Mouse (Mus musculus) CD4-positive, CD25-positive, alpha-beta regulatory T cell, adult 4 months (primary cell): ENCODE results near the gene Nup107. TPM values are rescaled to one million over a fixed set of nuclear protein-coding genes. Genes with fewer than 3 reads are reported as not detected.

Source experiments
- ATAC-seq: one replicate; pipeline ENCODE4 v1.8.0; 2017
- polyA plus RNA-seq, 2 experiments: library from polyadenylated mRNA; unstranded; fragments of 100-300 nt; shearing (Covaris generic); gene quantifications; one replicate each; pipeline ENCODE4 v1.2.1; 2017

Nup107 gene
- polyA plus RNA-seq, 2 experiments from 2014 or later, result 54.8 to 65.4 TPM

- no peak for ATAC-seq
Measured at GRCm38 (mm10) chr10:117777103-117777470, 15.4 kb downstream of the Nup107 start.

- ATAC-seq, result no peak
Measured at GRCm38 (mm10) chr10:117776281-117777102, 16.0 kb downstream of the Nup107 start.

GRCm38 (mm10) chr10:117775401-117776144 lies 16.9 kb downstream of the Nup107 start:
- no peak for ATAC-seq

- ATAC-seq, result no peak
Measured at GRCm38 (mm10) chr10:117774817-117775120, 17.7 kb downstream of the Nup107 start.

DNA sequence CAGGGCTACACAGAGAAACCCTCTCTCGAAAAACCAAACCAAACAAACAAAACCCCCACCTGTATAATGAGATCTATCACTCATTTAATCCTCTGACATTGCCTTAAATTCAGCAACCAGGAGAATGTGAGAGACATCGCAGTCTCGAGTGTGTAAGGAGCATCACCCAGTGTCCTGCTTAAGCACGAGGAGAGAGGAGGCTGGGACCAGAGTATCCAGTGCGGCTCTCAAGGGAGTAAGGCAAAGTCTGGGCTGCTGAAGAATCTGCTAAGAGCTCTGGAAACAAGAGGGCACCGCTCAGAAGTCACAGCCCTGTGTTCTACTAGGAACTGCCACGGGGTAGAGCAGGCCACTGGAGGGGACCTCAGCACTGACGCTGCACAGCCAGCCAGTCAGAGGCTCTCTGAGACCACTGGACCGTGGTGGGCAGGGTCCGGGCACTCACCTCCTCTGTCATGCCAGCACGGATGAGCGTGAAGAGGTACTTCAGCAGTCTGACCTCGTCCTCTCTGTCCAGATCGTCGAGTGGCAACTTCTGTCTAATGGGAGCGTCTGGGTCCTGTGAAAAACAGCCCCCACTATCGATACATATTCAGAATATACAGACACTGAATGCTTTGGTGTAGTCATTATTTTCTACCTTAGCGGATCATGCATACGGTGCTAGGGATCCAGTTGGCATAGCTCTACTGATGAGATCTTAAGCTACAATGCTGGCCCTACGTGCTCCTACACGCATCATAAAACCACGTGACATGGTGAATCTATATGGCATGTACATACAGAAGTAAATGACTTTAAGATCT lies 18.3 kb downstream of the Nup107 start:
- ATAC-seq, result no peak

DNA sequence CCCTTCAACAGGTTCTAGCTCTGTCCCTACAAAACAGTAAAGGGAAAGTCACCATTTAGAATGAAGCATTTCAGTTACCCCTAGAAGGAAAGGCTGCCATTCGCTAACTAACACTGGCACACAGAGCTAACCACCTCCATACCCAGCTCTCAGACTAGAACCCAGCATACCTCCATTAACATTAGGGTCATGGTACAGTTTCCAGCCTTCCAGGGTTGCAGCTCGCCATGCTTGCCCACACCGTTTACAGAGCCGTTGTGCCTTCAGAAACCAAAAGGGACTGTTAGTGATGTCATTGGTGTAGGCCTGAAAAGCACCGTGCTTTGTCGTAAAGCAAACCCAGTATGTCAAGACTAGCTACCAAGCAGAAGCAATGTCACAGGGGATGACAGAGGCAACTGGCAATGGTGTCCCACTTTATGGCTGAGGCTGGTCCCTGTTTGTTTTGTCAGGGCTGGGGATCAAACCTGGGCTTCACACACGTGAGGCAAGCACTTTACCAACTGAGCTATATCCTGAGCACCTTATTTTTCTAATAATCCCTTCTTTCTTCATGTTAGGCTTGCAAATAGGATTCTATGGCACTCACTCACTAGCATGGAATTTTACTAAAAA lies 19.3 kb downstream of the Nup107 start:
- no peak for ATAC-seq

DNA sequence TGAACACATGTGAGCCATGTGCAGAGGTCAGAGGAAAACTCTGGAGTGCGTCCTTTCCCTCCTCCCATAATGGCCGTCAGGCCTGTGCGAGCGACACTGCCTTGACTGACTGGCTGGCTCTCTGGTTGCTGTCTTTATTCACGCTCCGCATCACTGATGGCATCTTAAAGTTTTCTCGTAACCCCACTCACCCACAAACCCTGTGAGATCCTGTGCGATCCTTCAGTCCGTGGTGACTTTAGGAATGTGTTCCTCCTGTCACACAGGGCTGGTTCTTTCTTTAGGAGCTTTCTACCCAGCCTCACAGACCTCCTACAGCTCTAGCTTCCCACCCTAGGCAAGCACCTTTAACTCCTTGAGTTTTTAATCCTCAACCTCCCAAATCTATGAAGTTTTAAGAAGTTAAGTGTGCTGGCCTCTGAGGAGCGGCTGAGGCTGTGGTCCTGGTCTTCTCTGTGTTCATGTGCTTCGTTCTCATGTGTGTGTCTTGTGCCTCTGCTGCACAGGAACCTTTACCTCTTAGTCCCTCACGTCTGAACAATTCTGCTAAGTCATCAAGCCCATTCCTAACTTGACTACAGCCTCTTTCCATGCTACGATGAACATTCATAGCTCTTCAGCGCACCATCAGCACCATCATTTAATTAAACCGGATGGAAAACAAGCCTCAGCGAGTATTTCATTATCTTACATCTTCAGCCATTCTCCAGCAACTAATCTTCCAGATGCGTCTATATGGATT lies 20.0 kb downstream of the Nup107 start:
- ATAC-seq, result no peak

DNA sequence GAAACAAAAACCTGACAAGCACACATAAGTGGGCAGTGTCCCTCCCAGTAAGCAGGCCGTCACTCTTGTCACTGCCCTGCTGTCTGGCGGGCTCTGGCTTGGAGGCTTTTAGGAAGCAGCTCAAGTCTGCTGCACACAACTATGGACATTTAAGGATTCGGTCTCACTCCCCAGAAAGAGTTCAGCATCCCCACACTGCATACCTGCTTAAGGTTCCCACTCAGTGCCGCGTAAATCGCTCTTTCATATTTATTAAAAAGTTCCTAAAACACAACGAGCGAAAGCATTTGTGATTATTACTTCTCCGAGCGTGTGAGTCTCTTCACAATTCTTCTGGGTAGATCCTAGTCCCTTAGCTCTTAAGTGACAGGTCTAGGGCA lies 21.4 kb downstream of the Nup107 start:
- no peak for ATAC-seq

GRCm38 (mm10) chr10:117770286-117771130 lies 22.0 kb downstream of the Nup107 start:
- ATAC-seq, result no peak

DNA sequence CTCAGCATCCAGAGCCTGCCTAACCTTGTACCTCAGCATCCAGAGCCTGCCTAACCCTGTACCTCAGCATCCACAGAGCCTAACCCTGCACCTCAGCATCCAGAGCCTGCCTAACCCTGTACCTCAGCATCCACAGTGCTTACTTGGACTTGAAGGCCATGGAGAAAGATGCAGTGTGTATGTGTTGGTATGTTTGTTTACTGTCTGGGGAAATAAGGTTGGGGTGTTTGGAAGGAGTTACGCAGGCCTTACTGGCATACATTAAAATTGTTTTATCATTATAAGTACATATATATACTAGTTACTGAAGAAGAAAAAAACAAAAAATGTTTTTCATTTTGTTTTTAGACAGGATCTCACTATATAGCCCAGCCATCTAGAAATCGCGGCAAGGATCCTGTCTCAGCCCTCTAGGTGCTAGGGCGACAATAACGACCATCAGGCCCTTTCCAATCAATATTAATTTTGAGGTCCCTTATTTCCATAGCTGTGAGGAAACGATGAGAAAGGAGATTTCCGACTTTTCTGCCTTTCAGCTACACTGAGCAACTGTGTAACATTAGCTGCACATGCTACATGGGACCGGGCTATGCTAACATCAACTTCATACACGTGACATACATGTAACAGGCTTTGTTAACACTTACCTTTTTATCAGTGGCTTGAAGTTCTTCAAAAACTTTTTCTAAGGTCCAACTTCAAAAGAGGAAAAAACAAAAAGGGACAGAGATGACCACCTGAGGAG lies 22.8 kb downstream of the Nup107 start:
- ATAC-seq, result no peak

DNA sequence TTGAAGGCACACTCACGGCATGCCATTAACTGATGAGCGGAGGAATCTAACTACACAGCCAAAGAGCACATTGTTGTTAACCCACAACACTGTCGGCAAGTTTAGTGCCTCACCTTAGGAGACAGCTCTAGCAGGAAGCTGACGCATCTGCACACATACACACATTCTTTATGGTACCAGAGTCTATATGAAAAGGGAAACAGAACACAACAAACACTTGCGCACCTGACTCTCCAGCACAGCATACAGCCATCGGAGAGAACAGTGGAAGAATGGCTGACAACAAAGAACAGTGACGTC lies 24.4 kb downstream of the Nup107 start:
- no peak for ATAC-seq

GRCm38 (mm10) chr10:117767286-117768140 lies 25.0 kb downstream of the Nup107 start:
- no peak for ATAC-seq

DNA sequence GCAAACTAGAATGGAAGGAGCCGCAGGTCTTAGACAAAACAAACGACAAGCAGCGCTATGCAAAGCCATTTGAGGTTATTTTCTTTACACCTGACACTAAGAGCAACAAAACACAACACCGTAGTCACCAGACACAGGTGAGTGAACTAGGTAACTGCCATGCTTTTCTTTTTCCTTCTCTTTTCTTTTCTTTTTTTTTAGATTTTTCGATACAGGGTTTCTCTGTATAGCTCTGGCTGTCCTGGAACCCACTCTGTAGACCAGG lies 25.7 kb downstream of the Nup107 start:
- ATAC-seq, result no peak

DNA sequence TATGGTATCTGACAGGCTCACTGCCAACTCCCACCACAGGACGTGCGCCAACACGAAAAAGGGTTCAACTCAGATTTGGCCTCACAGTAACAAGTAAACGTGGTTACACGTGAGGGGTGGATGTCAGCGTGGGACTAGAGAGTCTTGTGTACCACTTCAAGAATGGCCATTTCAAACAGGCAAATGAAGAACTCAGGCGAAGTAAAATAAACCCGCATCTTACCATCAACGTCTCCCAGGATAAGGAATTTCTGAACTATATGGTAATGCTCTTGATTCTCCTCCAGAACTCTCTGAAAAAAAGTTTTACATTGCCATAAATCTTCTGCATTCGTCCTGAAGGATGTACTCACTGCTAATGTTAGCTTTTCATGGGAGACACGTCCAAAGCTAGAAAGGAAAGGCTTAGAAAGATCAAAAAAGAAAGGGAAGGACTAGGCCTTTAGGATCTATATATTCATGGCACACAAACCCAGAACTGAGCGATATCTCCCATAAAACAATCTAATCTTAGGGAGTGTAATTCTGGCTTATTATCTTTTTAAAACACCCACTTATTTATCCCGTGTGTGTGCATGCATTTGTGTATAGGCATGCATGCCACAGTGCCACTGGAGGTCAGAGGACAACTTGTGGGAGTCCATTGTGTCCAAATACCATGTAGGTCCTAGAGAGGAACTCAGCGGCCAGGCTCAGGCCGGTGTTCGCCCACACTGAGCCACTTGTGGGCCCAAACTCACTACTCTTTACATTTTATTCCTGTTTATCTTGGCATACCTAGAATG lies 26.2 kb downstream of the Nup107 start:
- no peak for ATAC-seq

DNA sequence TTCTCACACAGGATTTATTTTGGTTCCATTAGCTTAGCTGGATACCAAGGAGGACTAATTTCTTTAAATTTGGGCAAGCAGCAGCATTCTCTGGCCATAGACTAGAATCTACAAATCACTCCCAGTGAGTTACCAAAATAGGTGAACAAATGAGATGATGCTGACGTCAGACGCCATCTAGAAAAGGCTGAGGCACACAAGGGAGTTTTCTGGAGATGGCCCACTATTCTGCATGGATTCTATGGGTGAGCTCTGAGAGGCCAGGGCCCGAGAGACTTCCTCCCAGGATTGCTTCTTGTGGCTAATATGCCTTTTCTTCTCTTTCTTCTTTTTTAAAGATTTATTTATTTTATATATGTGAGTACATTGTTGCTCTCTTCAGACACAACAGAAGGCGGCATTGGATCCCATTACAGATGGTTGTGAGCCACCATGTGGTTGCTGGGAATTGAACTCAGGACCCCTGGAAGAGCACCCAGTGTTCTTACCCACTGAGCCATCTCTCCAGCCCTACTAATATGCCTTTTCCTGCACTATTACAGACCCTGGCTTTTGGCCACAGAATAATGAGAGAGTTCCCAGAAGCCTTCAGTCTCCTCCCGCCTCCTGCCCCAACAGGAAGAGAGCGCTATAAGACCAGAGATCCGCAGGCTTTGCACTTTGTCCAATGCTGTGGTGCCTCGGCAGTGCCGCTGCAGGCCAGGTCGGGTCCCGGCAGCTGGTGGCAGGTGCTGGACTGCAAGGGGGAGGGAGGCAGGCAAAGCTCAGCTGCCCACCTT lies 27.2 kb downstream of the Nup107 start:
- ATAC-seq, result no peak

GRCm38 (mm10) chr10:117764598-117764997 lies 27.9 kb downstream of the Nup107 start:
- ATAC-seq, result no peak

- no peak for ATAC-seq
Measured at GRCm38 (mm10) chr10:117763588-117764190, 28.8 kb downstream of the Nup107 start.

DNA sequence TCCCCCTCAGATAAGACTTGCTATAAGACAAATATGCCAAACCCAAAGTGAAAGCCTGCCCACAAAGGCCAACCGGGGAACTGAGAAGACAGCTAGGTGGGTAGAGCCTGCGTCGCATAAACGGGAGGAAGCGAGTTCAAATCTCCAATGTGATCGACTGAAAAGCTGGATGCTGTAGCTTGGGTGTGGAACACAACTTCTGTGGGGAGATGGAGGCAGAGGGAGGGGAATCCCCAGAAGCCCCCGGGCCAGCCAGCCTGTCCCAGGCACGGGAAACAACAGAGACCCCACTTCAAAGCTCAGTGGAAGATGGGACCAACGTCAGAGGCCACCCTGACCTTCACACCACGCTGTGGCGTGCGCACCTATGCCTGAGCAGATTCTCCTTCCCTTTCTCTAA lies 29.5 kb downstream of the Nup107 start:
- ATAC-seq, result no peak
